Mouse (Mus musculus): ENCODE measurements around the gene Idh3a. TPM values are rescaled to one million over a fixed set of nuclear protein-coding genes. Genes with fewer than 3 reads are reported as not detected.
A peak's percentile ranks its signal among the peaks of the same experiment; 100 is the strongest.

The Idh3a gene
- total and polyA plus RNA-seq, 3 experiments, result 160 to 282 (median 205) TPM

DNA sequence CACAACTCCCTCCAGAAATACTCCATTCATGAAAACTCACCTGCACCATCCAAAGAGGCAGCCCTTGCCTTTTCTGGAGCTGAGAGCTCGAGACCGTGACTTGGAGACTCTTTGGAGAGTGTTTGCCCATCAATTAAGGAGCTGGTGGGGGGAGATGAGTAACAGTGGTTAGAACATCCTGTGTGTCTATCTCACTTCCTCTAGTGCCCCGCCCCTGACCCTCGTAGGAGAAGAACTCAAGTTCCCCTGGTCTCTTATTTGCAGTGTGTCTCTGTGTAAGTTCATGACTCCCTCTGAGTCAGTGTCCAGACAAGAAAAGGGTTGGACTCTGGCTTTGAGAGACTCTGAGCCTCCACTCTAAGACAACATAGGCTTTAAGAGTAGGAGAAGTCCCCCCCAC is 56.4 kb downstream of the Idh3a start (continued):
- TF ChIP-seq ZMIZ1 (IDR thresholded peaks at IDR 0.05; ENCODE audit: low read depth, low read length), result no peak
- TF ChIP-seq UBTF (IDR thresholded peaks at IDR 0.05; ENCODE audit: borderline replicate concordance, insufficient read depth, low read depth, low read length), result no peak
- no peak for TF ChIP-seq ZC3H11A (IDR thresholded peaks at IDR 0.05; ENCODE audit: low read depth, low read length)
- TF ChIP-seq GABPA (IDR thresholded peaks at IDR 0.05; ENCODE audit: low read depth, low read length), result no peak
- TF ChIP-seq MYB (IDR thresholded peaks at IDR 0.05; ENCODE audit: low read depth, low read length), result no peak
- TF ChIP-seq CHD2 (IDR thresholded peaks at IDR 0.05; ENCODE audit: low read length), result no peak
- no peak for TF ChIP-seq MEF2A (IDR thresholded peaks at IDR 0.05; ENCODE audit: extremely low read depth, insufficient replicate concordance, low read depth, low read length, poor library complexity, severe bottlenecking)
- TF ChIP-seq MAZ (IDR thresholded peaks at IDR 0.05; ENCODE audit: low read depth, low read length), result no peak
- TF ChIP-seq MAX (IDR thresholded peaks at IDR 0.05; ENCODE audit: low read length), result no peak
- TF ChIP-seq ETS1 (IDR thresholded peaks at IDR 0.05; ENCODE audit: low read depth, low read length), result 0 out of 2 replicates have a peak, but pooled peaks have one; percentile 14
- TF ChIP-seq CHD1 (IDR thresholded peaks at IDR 0.05; ENCODE audit: low read depth, low read length), result no peak
- 0 out of 2 replicates have a peak, but pooled peaks have one; percentile 31 for TF ChIP-seq TCF12 (IDR thresholded peaks at IDR 0.05; ENCODE audit: low read depth, low read length)
- no peak for TF ChIP-seq BHLHE40 (IDR thresholded peaks at IDR 0.05; ENCODE audit: borderline replicate concordance, low read depth, low read length)
- 0 out of 2 replicates have a peak, but pooled peaks have one; percentile 14 for TF ChIP-seq ELF1 (IDR thresholded peaks at IDR 0.05; ENCODE audit: low read depth, low read length)
- no peak for TF ChIP-seq E2F4 (IDR thresholded peaks at IDR 0.05; ENCODE audit: borderline replicate concordance, low read depth, low read length)
- TF ChIP-seq RCOR1 (IDR thresholded peaks at IDR 0.05; ENCODE audit: low read depth, low read length), result no peak
- TF ChIP-seq USF2 (IDR thresholded peaks at IDR 0.05; ENCODE audit: borderline replicate concordance in 1 of 2, insufficient read depth in 1 of 2, low read depth in 1 of 2, low read length in 2 of 2), result no peak
- TF ChIP-seq TAL1 (IDR thresholded peaks at IDR 0.05; ENCODE audit: low read length), result no peak
- TF ChIP-seq NELFE (IDR thresholded peaks at IDR 0.05; ENCODE audit: low read depth, low read length), result peak; percentile 55
- TF ChIP-seq POLR2AphosphoS5 (IDR thresholded peaks at IDR 0.05; ENCODE audit: borderline replicate concordance, low read depth, low read length), result no peak
- no peak for TF ChIP-seq SMC3 (IDR thresholded peaks at IDR 0.05; ENCODE audit: low read depth, low read length)

GRCm38 (mm10) chr9:54643179-54643578 is 57.0 kb downstream of the Idh3a start:
- no peak overlapping the region for H3K9ac ChIP-seq (ENCODE audit: control insufficient read depth, low read depth, low read length, poor library complexity, severe bottlenecking)
- no peak overlapping the region for H3K4me3 ChIP-seq (ENCODE audit: control insufficient read depth in 1 of 2, insufficient read depth in 1 of 2, low read depth in 2 of 2, low read length in 2 of 2)
- TF ChIP-seq MYB (IDR thresholded peaks at IDR 0.05; ENCODE audit: low read depth, low read length) (no peak), HCFC1 (IDR thresholded peaks at IDR 0.05; ENCODE audit: low read depth, low read length) (no peak), MAFK (IDR thresholded peaks at IDR 0.05; ENCODE audit: borderline replicate concordance, low read depth, low read length) (no peak), ZKSCAN1 (IDR thresholded peaks at IDR 0.05; ENCODE audit: low read depth, low read length) (no peak), TAL1 (IDR thresholded peaks at IDR 0.05; ENCODE audit: low read length) (no peak), NRF1 (IDR thresholded peaks at IDR 0.05; ENCODE audit: insufficient read depth, low read depth, low read length, poor library complexity, severe bottlenecking) (no peak), RCOR1 (IDR thresholded peaks at IDR 0.05; ENCODE audit: low read depth, low read length) (no peak), MEF2A (IDR thresholded peaks at IDR 0.05; ENCODE audit: extremely low read depth, insufficient replicate concordance, low read depth, low read length, poor library complexity, severe bottlenecking) (no peak), GABPA (IDR thresholded peaks at IDR 0.05; ENCODE audit: low read depth, low read length) (no peak), TCF12 (IDR thresholded peaks at IDR 0.05; ENCODE audit: low read depth, low read length) (no peak), ZC3H11A (IDR thresholded peaks at IDR 0.05; ENCODE audit: low read depth, low read length) (no peak)

More at GRCm38 (mm10) chr9:54643179-54643578, 57.0 kb downstream of the Idh3a start:
- H3K36me3 ChIP-seq (ENCODE audit: control insufficient read depth in 1 of 2, insufficient read depth in 2 of 2, low read length in 2 of 2), result peaks cover 0 to 16% of the 10 kb centered on the region in 2 experiments; a peak in 2 of 4 replicates
- DNase-seq (ENCODE audit: low read depth, low spot score), result no peak
- H3K4me1 ChIP-seq (ENCODE audit: control insufficient read depth in 1 of 2, insufficient read depth in 2 of 2, low read length in 2 of 2), result peaks cover 7 to 13% of the 10 kb centered on the region in 2 experiments
- H3K79me2 ChIP-seq (ENCODE audit: control insufficient read depth, insufficient read depth, low read length, poor library complexity), result no peaks in the 10 kb centered on the region
- no peaks in the 10 kb centered on the region for H3K27me3 ChIP-seq (ENCODE audit: control insufficient read depth in 1 of 2, insufficient read depth in 2 of 2, low read length in 2 of 2)
- H3K9me3 ChIP-seq (replicated peaks; ENCODE audit: insufficient read depth, low read length), result no peaks in the 10 kb centered on the region
- no peak overlapping the region for H3K27ac ChIP-seq (ENCODE audit: control insufficient read depth, low read depth, low read length)

Measured in MEL (cell line).